Mouse (Mus musculus): ENCODE results near the gene Hoxa2. TPM values are rescaled to one million over a fixed set of nuclear protein-coding genes. Genes with fewer than 3 reads are reported as not detected.

The Hoxa2 gene
- polyA plus RNA-seq, 1 experiment from 2014 or later: 14.4 TPM

GRCm38 (mm10) chr6:52205638-52206621 is 41.3 kb upstream of the Hoxa2 start:
- Histone ChIP-seq H3K4me2 (peak overlapping the region; percentile 87), H3K9ac (peak overlapping the region; percentile 100), H3K27me3 (ENCODE audit: insufficient read depth, low read length) (peaks cover 83% of the 10 kb centered on the region), H3K4me1 (ENCODE audit: insufficient read depth) (peaks cover 3% of the 10 kb centered on the region; the same call in 1 of the 2 replicates), H3K9me3 (ENCODE audit: low read depth, low read length) (no peaks in the 10 kb centered on the region), H3K36me3 (ENCODE audit: insufficient read depth) (peaks cover 24% of the 10 kb centered on the region), H3K4me3 (ENCODE audit: low read depth, low read length) (peak overlapping the region; percentile 90), H3K27ac (ENCODE audit: low read depth) (peak overlapping the region; percentile 83)
- DNase-seq (peak; percentile 61), ATAC-seq (ENCODE audit: insufficient read depth) (no peak)
- no peak for TF ChIP-seq CTCF (IDR thresholded peaks at IDR 0.05; ENCODE audit: low read depth)
- WGBS: 14% methylated on average over 55 of the region's 55 CpGs

- no peaks in the 10 kb centered on the region for H3K9me3 ChIP-seq (ENCODE audit: low read depth, low read length)
- peaks cover 83% of the 10 kb centered on the region for H3K27me3 ChIP-seq (ENCODE audit: insufficient read depth, low read length)
- peak overlapping the region; percentile 90 for H3K4me3 ChIP-seq (ENCODE audit: low read depth, low read length)
- peaks cover 24% of the 10 kb centered on the region for H3K36me3 ChIP-seq (ENCODE audit: insufficient read depth)
- H3K4me1 ChIP-seq (ENCODE audit: insufficient read depth): peaks cover 3% of the 10 kb centered on the region; the same call in 1 of the 2 replicates
- DNase-seq (no peak), ATAC-seq (ENCODE audit: insufficient read depth) (no peak)
- peak overlapping the region; percentile 87 for H3K4me2 ChIP-seq
- peak overlapping the region; percentile 100 for H3K9ac ChIP-seq
- peak overlapping the region; percentile 83 for H3K27ac ChIP-seq (ENCODE audit: low read depth)
- no peak for TF ChIP-seq CTCF (IDR thresholded peaks at IDR 0.05; ENCODE audit: low read depth)
- WGBS: 16% methylated on average over 14 of the region's 14 CpGs
Observed at GRCm38 (mm10) chr6:52205221-52205620, 40.6 kb upstream of the Hoxa2 start.

- peak within 1 kb of the TSS; percentile 87 for H3K4me2 ChIP-seq
- peak within 1 kb of the TSS; percentile 90 for H3K4me3 ChIP-seq (ENCODE audit: low read depth, low read length)
- peak within 1 kb of the TSS; percentile 97 for H3K27ac ChIP-seq (ENCODE audit: low read depth)
- no peaks in the 10 kb centered on the region for H3K9me3 ChIP-seq (ENCODE audit: low read depth, low read length)
- peak; percentile 98 for DNase-seq
- H3K9ac ChIP-seq: peak within 1 kb of the TSS; percentile 100
- ATAC-seq (ENCODE audit: insufficient read depth): peak; percentile 88
- H3K36me3 ChIP-seq (ENCODE audit: insufficient read depth): peaks cover 24% of the 10 kb centered on the region
- H3K27me3 ChIP-seq (ENCODE audit: insufficient read depth, low read length): peaks cover 79% of the 10 kb centered on the region
- under 1% methylated on average over 65 of the region's 65 CpGs for WGBS
- TF ChIP-seq CTCF (IDR thresholded peaks at IDR 0.05; ENCODE audit: low read depth): peak; percentile 78
- H3K4me1 ChIP-seq (ENCODE audit: insufficient read depth): peaks cover 3% of the 10 kb centered on the region; the same call in 1 of the 2 replicates
Observed at GRCm38 (mm10) chr6:52204050-52204752, 39.6 kb upstream of the Hoxa2 start, which contains the start of gene Hoxa5. Hoxa5 (minus strand) TSS chr6:52204587.

- peak overlapping the region; percentile 90 for H3K4me3 ChIP-seq (ENCODE audit: low read depth, low read length)
- H3K27me3 ChIP-seq (ENCODE audit: insufficient read depth, low read length): peaks cover 77% of the 10 kb centered on the region
- H3K9me3 ChIP-seq (ENCODE audit: low read depth, low read length): no peaks in the 10 kb centered on the region
- H3K27ac ChIP-seq (ENCODE audit: low read depth): peak overlapping the region; percentile 97
- H3K4me1 ChIP-seq (ENCODE audit: insufficient read depth): no peaks in the 10 kb centered on the region; the same call in 1 of the 2 replicates
- H3K9ac ChIP-seq: peak overlapping the region; percentile 100
- H3K4me2 ChIP-seq: peak overlapping the region; percentile 87
- H3K36me3 ChIP-seq (ENCODE audit: insufficient read depth): peaks cover 24% of the 10 kb centered on the region
- peak; percentile 40 for DNase-seq
- WGBS: under 1% methylated on average over 45 of the region's 46 CpGs
- no peak for ATAC-seq (ENCODE audit: insufficient read depth)
- no peak for TF ChIP-seq CTCF (IDR thresholded peaks at IDR 0.05; ENCODE audit: low read depth)
Observed at GRCm38 (mm10) chr6:52203371-52204049, 38.9 kb upstream of the Hoxa2 start.

GRCm38 (mm10) chr6:52203121-52203370 is 38.4 kb upstream of the Hoxa2 start:
- ATAC-seq (ENCODE audit: insufficient read depth) (no peak), DNase-seq (peak; percentile 41)
- Histone ChIP-seq H3K4me1 (ENCODE audit: insufficient read depth) (no peaks in the 10 kb centered on the region; the same call in 1 of the 2 replicates), H3K4me2 (peak overlapping the region; percentile 87), H3K27me3 (ENCODE audit: insufficient read depth, low read length) (peaks cover 74% of the 10 kb centered on the region), H3K9ac (peak overlapping the region; percentile 100), H3K9me3 (ENCODE audit: low read depth, low read length) (no peaks in the 10 kb centered on the region), H3K36me3 (ENCODE audit: insufficient read depth) (peaks cover 24% of the 10 kb centered on the region), H3K4me3 (ENCODE audit: low read depth, low read length) (peak overlapping the region; percentile 90), H3K27ac (ENCODE audit: low read depth) (peak overlapping the region; percentile 97)
- under 1% methylated on average over 10 of the region's 10 CpGs for WGBS
- no peak for TF ChIP-seq CTCF (IDR thresholded peaks at IDR 0.05; ENCODE audit: low read depth)

- peaks cover 24% of the 10 kb centered on the region for H3K36me3 ChIP-seq (ENCODE audit: insufficient read depth)
- H3K4me1 ChIP-seq (ENCODE audit: insufficient read depth): no peaks in the 10 kb centered on the region; the same call in 1 of the 2 replicates
- no peaks in the 10 kb centered on the region for H3K9me3 ChIP-seq (ENCODE audit: low read depth, low read length)
- peaks cover 73% of the 10 kb centered on the region for H3K27me3 ChIP-seq (ENCODE audit: insufficient read depth, low read length)
- 8% methylated on average over 22 of the region's 22 CpGs for WGBS
- H3K4me2 ChIP-seq: peak overlapping the region; percentile 87
- H3K9ac ChIP-seq: peak overlapping the region; percentile 100
- H3K4me3 ChIP-seq (ENCODE audit: low read depth, low read length): peak overlapping the region; percentile 90
- DNase-seq: peak; percentile 53
- TF ChIP-seq CTCF (IDR thresholded peaks at IDR 0.05; ENCODE audit: low read depth): no peak
- peak overlapping the region; percentile 97 for H3K27ac ChIP-seq (ENCODE audit: low read depth)
- no peak for ATAC-seq (ENCODE audit: insufficient read depth)
Observed at GRCm38 (mm10) chr6:52202362-52203120, 37.9 kb upstream of the Hoxa2 start.
